Mouse (Mus musculus) gonadal fat pad, adult 2 months (tissue): Measurements from ENCODE around the gene Etv2. TPM values are rescaled to one million over a fixed set of nuclear protein-coding genes. Genes with fewer than 3 reads are reported as not detected.
A peak's percentile ranks its signal among the peaks of the same experiment; 100 is the strongest.

ENCODE experiments used
- DNase-seq: peaks from one replicate; pipeline ENCODE4 v3.0.0-alpha.2; 2012; ENCODE audit warnings: low read depth
- polyA plus RNA-seq: library from polyadenylated mRNA; depleted of rRNA; stranded (reverse); fragments of >200 nt; gene quantifications from 2 replicates; pipeline ENCODE4 v1.2.3, GENCODE M21; 2012; rRNA removed

Gene Etv2
- polyA plus RNA-seq, 1 experiment = not detected

- peak; percentile 92 for DNase-seq
These were observed 46.8 kb downstream of the Etv2 start, which contains the start of gene Kmt2b for GRCm38 (mm10) chr7:30588676-30589434. Kmt2b (minus strand) TSS chr7:30588726.

GRCm38 (mm10) chr7:30587842-30588667, 47.6 kb downstream of the Etv2 start:
- DNase-seq = no peak

- DNase-seq = no peak
These were observed 49.1 kb downstream of the Etv2 start for GRCm38 (mm10) chr7:30586455-30587020.

GRCm38 (mm10) chr7:30585170-30585569, 50.5 kb downstream of the Etv2 start:
- no peak for DNase-seq

GRCm38 (mm10) chr7:30584339-30584738, 51.3 kb downstream of the Etv2 start:
- no peak for DNase-seq

Other genes starting within 250 kb of the Etv2 start
- 156 and 182 TPM in 2 replicates for gene Tyrobp, start 222.1 kb downstream of the Etv2 start, polyA plus RNA-seq
- gene Hcst, start 216.0 kb downstream of the Etv2 start, polyA plus RNA-seq = 6.8 and 10.8 TPM in 2 replicates
- 1.8 and 2.6 TPM in 2 replicates for gene Nfkbid, start 214.1 kb downstream of the Etv2 start, polyA plus RNA-seq
- 2.5 and 5.4 TPM in 2 replicates for gene Aplp1, start 190.3 kb downstream of the Etv2 start, polyA plus RNA-seq
- not detected in 2 replicates for gene Kirrel2, start 178.2 kb downstream of the Etv2 start, polyA plus RNA-seq
- not detected in 2 replicates for gene Nphs1, start 177.5 kb downstream of the Etv2 start, polyA plus RNA-seq
- gene Prodh2, start 142.2 kb downstream of the Etv2 start, polyA plus RNA-seq = 0.19 and 0.20 TPM in 2 replicates
- gene Arhgap33, start 100.8 kb downstream of the Etv2 start, polyA plus RNA-seq = 9.3 and 13.5 TPM in 2 replicates
- gene Hspb6, start 83.7 kb downstream of the Etv2 start, polyA plus RNA-seq = 68.9 and 72.1 TPM in 2 replicates
- 13.3 and 13.9 TPM in 2 replicates for gene Proser3, start 83.6 kb downstream of the Etv2 start, polyA plus RNA-seq
- gene Lin37, start 76.0 kb downstream of the Etv2 start, polyA plus RNA-seq = 28.9 and 31.8 TPM in 2 replicates
- gene U2af1l4, start 72.6 kb downstream of the Etv2 start, polyA plus RNA-seq = 46.8 and 55.9 TPM in 2 replicates
- gene Gm49396, start 72.5 kb downstream of the Etv2 start, polyA plus RNA-seq = 1.4 and 1.6 TPM in 2 replicates
- 134 and 146 TPM in 2 replicates for gene Psenen, start 72.2 kb downstream of the Etv2 start, polyA plus RNA-seq
- 4.0 and 5.0 TPM in 2 replicates for gene Igflr1, start 70.4 kb downstream of the Etv2 start, polyA plus RNA-seq
- gene Kmt2b, start 47.1 kb downstream of the Etv2 start, polyA plus RNA-seq = 37.4 and 45.6 TPM in 2 replicates
- 1.8 and 2.1 TPM in 2 replicates for gene Zbtb32, start 36.9 kb downstream of the Etv2 start, polyA plus RNA-seq
- gene Upk1a, start 23.0 kb downstream of the Etv2 start, polyA plus RNA-seq = 128 and 176 TPM in 2 replicates
- 518 and 792 TPM in 2 replicates for gene Cox6b1, start 9.7 kb downstream of the Etv2 start, polyA plus RNA-seq
- gene Rbm42, start 14.5 kb upstream of the Etv2 start, polyA plus RNA-seq = 46.1 and 54.3 TPM in 2 replicates
- gene Haus5, start 29.1 kb upstream of the Etv2 start, polyA plus RNA-seq = 8.6 and 9.7 TPM in 2 replicates
- gene Pmis2, start 35.8 kb upstream of the Etv2 start, polyA plus RNA-seq = 0.41 and 0.46 TPM in 2 replicates
- gene 2200002J24Rik, start 63.1 kb upstream of the Etv2 start, polyA plus RNA-seq = 0.66 and 1.5 TPM in 2 replicates
- 80.5 and 104 TPM in 2 replicates for gene Atp4a, start 76.4 kb upstream of the Etv2 start, polyA plus RNA-seq
- gene Tmem147, start 93.7 kb upstream of the Etv2 start, polyA plus RNA-seq = 216 and 270 TPM in 2 replicates
- gene Gapdhs, start 107.8 kb upstream of the Etv2 start, polyA plus RNA-seq = 22.6 and 32.2 TPM in 2 replicates
- 3.8 and 4.7 TPM in 2 replicates for gene Sbsn, start 115.6 kb upstream of the Etv2 start, polyA plus RNA-seq
- 11.1 and 17.7 TPM in 2 replicates for gene Dmkn, start 127.9 kb upstream of the Etv2 start, polyA plus RNA-seq
- 1.5 TPM in 1 of 2 replicates, not detected in the other for gene Krtdap, start 152.0 kb upstream of the Etv2 start, polyA plus RNA-seq
- 45.9 and 62.5 TPM in 2 replicates for gene Ffar2, start 187.9 kb upstream of the Etv2 start, polyA plus RNA-seq
- gene Ffar3, start 220.3 kb upstream of the Etv2 start, polyA plus RNA-seq = not detected in 2 replicates
- 0.04 and 0.05 TPM in 2 replicates for gene Ffar1, start 225.7 kb upstream of the Etv2 start, polyA plus RNA-seq
- gene Cd22, start 244.5 kb upstream of the Etv2 start, polyA plus RNA-seq = 0.81 and 1.1 TPM in 2 replicates